Mouse (Mus musculus) erythroblast, embryonic 14.5 days (primary cell): ENCODE data around the gene Igsf9b.

Experiments used
- GATA1 ChIP-seq: IDR thresholded peaks from 2 replicates; pipeline ENCODE4 v1.6.1; 2012; ENCODE audit warnings: low read length, inconsistent platforms, mixed read lengths
- TAL1 ChIP-seq: IDR thresholded peaks from 3 replicates; pipeline ENCODE4 v1.6.1; 2012; ENCODE audit warnings: low read length, inconsistent platforms, mixed read lengths

- TF ChIP-seq TAL1: no peak
- no peak for TF ChIP-seq GATA1
These were observed 22.6 kb upstream of the Igsf9b start for GRCm38 (mm10) chr9:27276282-27276839.
